Mouse (Mus musculus): Measurements from ENCODE around the gene 4930451I11Rik. TPM values are rescaled to one million over a fixed set of nuclear protein-coding genes. Genes with fewer than 3 reads are reported as not detected.
A peak's percentile ranks its signal among the peaks of the same experiment; 100 is the strongest.

Gene 4930451I11Rik
- polyA plus RNA-seq, 1 experiment: not detected

DNA sequence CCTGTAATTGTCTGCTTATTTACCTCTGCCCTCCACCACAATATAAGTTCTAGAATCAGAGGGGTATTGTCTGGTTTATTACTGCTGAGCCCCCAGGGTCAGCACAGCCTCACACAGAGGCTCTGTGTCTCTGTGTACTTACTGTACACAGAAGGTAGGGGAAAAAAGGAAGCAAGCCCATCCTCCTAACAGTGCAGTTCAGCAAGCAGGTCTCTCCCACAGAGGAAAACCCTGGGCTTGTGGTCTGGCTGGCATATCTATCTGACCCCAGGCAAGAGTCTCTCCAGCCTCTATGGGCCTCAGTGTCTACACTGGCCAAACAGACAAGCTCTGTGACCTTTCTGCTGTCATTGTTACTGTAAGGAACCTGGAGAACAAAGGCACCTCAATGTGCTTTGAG lies 27.7 kb downstream of the 4930451I11Rik start:
- no peak overlapping the region for H3K27ac ChIP-seq (ENCODE audit: insufficient read depth, low read length)
- no peak for TF ChIP-seq POLR2A (IDR thresholded peaks at IDR 0.05; ENCODE audit: low read depth, low read length)
- H3K4me1 ChIP-seq (ENCODE audit: control insufficient read depth, insufficient read depth, low read length): no peaks in the 10 kb centered on the region
- H3K4me3 ChIP-seq (ENCODE audit: insufficient read depth, low read length): no peak overlapping the region

DNA sequence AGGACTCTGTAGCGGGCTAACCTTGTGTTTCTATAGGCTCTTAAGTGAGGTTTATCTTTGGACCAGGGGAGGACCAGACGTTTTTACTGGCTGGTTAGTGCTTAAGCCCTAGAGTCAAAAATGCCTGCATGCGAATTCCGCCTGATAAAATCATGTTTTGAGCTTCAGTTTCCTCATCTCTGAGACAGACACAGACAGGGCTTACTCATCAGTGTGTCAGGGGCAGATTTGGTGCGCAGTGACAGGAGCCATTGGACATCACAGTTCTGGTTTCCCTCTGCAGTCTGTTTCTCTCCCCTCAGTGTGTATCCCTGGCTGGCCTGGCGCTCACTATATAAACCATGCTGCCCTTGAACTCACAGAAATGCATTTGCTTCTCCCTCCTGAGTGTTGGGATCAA lies 28.3 kb downstream of the 4930451I11Rik start:
- no peak for TF ChIP-seq CTCF (IDR thresholded peaks at IDR 0.05; ENCODE audit: borderline replicate concordance, insufficient read depth, low read length)
- H3K4me3 ChIP-seq (ENCODE audit: insufficient read depth, low read length): no peak overlapping the region

DNA sequence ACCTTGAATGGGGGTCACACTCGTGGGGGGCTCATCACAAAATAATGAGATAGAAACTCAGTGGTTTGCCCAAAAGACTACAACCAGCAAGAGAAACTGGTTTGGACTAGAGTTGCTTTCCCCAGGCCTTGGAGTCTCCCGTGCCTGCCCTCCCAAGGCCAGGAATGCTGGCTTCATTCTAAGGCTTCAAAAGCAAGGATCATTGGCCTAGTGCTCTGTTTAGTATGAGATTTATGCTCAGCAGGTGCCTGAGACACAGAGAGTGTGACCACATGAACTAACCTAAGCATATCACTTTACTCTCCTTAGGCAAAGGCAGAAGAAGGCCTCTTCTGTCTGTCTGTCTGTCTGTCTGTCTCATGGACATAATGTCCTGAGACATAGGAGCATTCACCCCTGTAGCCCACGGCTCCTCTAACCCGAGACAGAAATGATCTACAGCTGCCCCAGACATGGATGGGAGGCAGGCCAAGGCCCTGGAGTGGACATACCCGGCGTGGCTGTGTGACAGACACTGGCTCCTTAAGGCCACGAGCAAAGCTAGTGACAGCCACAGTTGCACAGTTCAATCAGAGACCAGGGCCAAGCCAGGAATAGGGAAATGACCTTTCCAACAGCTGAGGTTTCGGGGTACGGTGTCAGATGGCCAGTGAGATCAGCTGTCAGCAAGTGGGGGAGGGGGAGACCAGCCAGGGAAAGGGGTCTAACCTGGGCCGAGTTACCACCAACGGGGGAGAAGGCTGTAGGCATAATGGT lies 29.1 kb downstream of the 4930451I11Rik start:
- TF ChIP-seq POLR2A (IDR thresholded peaks at IDR 0.05; ENCODE audit: low read depth, low read length): no peak
- TF ChIP-seq CTCF (IDR thresholded peaks at IDR 0.05; ENCODE audit: borderline replicate concordance, insufficient read depth, low read length): no peak
- H3K4me3 ChIP-seq (ENCODE audit: insufficient read depth, low read length): no peak overlapping the region
- H3K27ac ChIP-seq (ENCODE audit: insufficient read depth, low read length): no peak overlapping the region
- H3K4me1 ChIP-seq (ENCODE audit: control insufficient read depth, insufficient read depth, low read length): no peaks in the 10 kb centered on the region

More for the DNA sequence above, 28.3 kb downstream of the 4930451I11Rik start:
- H3K4me1 ChIP-seq (ENCODE audit: control insufficient read depth, insufficient read depth, low read length): no peaks in the 10 kb centered on the region
- H3K27ac ChIP-seq (ENCODE audit: insufficient read depth, low read length): no peak overlapping the region

DNA sequence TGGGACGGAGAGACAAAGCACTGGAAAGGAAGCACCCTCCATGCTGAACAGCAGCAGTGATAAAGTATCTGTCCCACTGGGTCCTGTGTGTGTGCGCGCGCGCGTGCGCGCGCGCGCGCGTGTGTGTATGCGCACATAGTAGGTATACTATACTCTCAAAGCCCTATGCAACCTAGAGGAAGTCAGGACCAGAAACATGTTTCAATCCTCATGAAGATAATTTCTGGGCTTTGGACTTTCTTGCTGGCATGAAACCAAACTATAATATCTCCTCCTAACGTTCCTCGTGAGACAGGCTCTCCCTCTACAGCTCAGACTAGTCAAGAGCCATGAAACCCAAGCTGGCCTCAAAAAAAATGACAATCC lies 30.4 kb downstream of the 4930451I11Rik start:
- TF ChIP-seq POLR2A (IDR thresholded peaks at IDR 0.05; ENCODE audit: low read depth, low read length) (no peak), CTCF (IDR thresholded peaks at IDR 0.05; ENCODE audit: borderline replicate concordance, insufficient read depth, low read length) (no peak)
- Histone ChIP-seq H3K27ac (ENCODE audit: insufficient read depth, low read length) (no peak overlapping the region), H3K4me1 (ENCODE audit: control insufficient read depth, insufficient read depth, low read length) (no peaks in the 10 kb centered on the region), H3K4me3 (ENCODE audit: insufficient read depth, low read length) (no peak overlapping the region)

DNA sequence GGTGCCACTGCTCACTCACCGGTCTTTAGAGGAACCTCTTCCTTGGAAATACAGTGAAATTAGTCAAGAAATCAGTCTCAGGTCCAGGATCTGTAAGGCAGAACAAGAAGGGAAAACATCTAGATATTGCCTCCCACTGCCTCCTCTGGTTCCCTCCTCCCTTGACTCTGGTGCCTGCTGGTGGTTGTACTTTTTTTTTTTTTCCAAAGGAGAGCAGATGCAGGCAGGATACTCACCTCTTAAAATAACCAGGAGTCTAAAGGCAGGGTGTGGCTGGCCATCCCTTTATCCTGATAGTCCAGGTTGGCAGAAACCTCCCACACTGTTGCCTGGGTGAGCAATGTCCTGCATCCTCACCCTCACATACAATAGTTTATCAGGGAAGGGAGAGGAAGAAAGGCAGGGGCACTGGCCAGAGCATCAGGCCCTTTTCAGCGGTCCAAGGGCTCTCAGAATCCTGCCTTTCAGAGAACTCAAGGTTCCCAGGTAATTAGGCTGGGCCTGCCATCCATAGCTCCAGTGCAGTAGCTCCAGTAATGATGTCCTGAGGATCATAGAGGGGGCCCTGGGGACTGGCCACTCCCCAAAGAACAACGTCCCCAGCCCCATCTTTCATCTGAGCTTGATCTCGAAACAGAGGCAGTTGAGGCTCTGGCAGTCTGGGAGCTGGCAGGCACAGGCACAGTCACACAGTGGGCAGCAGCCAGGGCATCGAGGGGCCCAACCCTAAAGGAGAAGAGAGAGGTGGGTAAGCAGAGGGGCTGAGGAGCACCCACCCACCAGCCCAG lies 31.0 kb downstream of the 4930451I11Rik start:
- no peak for TF ChIP-seq POLR2A (IDR thresholded peaks at IDR 0.05; ENCODE audit: low read depth, low read length)
- TF ChIP-seq CTCF (IDR thresholded peaks at IDR 0.05; ENCODE audit: borderline replicate concordance, insufficient read depth, low read length): no peak
- no peaks in the 10 kb centered on the region for H3K4me1 ChIP-seq (ENCODE audit: control insufficient read depth, insufficient read depth, low read length)
- peak overlapping the region; percentile 91 for H3K27ac ChIP-seq (ENCODE audit: insufficient read depth, low read length)
- peak overlapping the region; percentile 24 for H3K4me3 ChIP-seq (ENCODE audit: insufficient read depth, low read length)

DNA sequence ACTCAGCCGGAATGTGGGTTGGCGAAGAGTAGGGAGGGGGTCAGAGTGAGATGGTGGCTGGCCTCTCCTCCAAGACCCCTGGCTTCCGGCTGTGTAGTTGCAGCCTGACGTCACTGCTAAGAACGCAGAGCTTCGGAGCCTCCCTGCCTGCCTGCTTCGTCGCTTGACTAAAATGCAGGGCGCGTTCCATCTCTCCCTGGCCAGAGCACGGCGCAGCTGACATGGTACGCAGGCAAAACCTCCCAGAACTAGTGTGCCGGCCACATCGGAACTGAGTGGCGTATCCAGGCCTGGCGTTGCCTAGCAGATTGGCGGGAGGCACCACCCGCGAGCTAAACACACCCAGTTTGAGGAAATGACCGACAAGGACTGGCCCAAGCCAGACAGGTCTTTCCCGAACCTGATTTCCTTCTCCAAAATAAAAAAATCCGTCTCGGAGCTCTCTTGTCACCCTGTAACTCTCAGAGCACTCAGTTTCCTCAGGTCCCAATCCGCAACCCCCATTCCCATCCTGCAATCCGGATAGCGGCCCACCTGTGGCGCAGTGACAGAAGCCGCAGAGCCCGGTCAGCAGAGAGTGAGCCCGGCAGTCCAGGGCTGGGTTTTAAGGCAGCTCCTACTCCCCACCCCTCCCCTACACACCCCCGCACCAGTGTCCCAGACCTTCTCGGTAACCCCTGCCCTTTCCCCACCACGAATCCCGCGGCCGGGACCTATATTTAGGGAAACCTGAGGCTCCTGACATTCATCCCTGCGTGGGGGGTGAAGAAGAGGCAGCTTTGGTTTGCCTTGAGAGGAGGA lies 31.8 kb downstream of the 4930451I11Rik start:
- H3K4me1 ChIP-seq (ENCODE audit: control insufficient read depth, insufficient read depth, low read length): no peaks in the 10 kb centered on the region; the same call in 1 of the 2 replicates

DNA sequence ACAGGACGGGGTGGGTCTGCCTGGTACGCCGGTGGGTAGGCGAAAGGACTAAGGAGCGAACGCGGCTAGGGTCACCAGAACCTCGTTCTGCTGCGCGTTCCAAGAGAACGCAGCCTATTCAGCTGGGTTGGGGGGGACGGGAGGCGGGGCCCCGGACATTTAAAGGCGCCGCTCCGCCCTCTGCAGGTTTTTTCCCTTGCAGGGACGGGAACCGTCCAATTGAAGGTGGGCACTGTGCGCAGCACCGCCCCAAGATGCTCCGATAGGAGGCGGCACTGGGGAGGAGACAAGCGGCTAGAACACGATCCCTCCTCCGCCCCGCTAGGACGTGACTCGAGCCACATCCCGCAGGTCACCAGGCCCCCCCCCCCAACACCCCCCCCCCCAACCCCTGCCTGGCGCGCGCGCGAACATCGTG lies 32.4 kb downstream of the 4930451I11Rik start:
- peak overlapping the region; percentile 88 for H3K27ac ChIP-seq (ENCODE audit: insufficient read depth, low read length)
- H3K4me1 ChIP-seq (ENCODE audit: control insufficient read depth, insufficient read depth, low read length): no peaks in the 10 kb centered on the region; the same call in 1 of the 2 replicates
- H3K4me3 ChIP-seq (ENCODE audit: insufficient read depth, low read length): peak overlapping the region; percentile 71
- peak; percentile 100 for TF ChIP-seq POLR2A (IDR thresholded peaks at IDR 0.05; ENCODE audit: low read depth, low read length)
- TF ChIP-seq CTCF (IDR thresholded peaks at IDR 0.05; ENCODE audit: borderline replicate concordance, insufficient read depth, low read length): no peak

More for the DNA sequence above, 31.8 kb downstream of the 4930451I11Rik start:
- Histone ChIP-seq H3K4me3 (ENCODE audit: insufficient read depth, low read length) (peak overlapping the region; percentile 24), H3K27ac (ENCODE audit: insufficient read depth, low read length) (peak overlapping the region; percentile 91)
- peak; percentile 94 for TF ChIP-seq POLR2A (IDR thresholded peaks at IDR 0.05; ENCODE audit: low read depth, low read length)
- TF ChIP-seq CTCF (IDR thresholded peaks at IDR 0.05; ENCODE audit: borderline replicate concordance, insufficient read depth, low read length): peak; percentile 1; the same call in 1 of the 2 replicates

DNA sequence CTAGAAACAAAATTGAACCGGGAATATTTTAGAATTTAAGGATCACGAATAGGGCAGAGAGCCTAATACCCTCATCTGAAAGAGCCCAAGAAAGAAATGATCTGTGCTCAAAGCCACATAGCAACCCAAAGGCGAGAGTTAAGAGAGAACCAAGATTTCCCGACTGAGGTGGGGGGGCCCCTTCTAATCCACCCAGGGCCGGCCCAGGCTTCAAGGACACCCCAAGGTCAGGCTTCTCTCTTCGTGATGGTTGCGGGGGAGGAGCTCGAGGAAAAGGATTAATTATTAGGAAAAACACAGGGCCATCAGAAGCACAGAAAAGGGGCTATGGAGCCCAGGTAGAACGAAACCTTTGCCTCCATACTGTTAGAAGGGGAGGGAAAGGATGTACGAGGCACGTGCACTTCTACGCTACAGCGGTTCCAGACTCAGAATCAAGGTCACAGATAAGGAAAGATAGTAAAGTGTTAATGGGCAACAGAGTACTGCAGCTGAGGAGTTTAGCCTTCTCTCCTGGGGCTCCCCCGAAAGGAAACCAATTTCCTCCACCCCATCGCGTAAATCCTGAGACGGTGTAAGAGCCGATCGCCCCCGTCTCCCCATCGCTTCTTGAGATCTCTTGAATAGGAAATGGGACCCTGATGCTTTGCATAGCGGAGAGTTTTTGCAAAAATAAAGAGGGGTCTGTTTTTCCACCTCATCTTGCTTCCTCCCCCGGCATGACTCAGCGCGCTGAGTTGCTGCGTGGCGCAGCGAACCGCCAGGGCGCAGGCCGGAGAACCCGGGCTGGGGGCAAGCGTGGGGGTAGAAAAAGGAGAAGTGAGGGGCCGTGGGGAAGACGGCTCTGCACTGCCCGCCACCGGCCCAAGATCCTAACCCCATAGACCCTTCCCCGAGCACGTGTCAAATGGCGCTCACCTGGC lies 33.1 kb downstream of the 4930451I11Rik start:
- TF ChIP-seq CTCF (IDR thresholded peaks at IDR 0.05; ENCODE audit: borderline replicate concordance, insufficient read depth, low read length) (no peak), POLR2A (IDR thresholded peaks at IDR 0.05; ENCODE audit: low read depth, low read length) (peak; percentile 31; the same call in 1 of the 2 replicates)
- peak overlapping the region; percentile 71 for H3K4me3 ChIP-seq (ENCODE audit: insufficient read depth, low read length)
- peak overlapping the region; percentile 88 for H3K27ac ChIP-seq (ENCODE audit: insufficient read depth, low read length)
- H3K4me1 ChIP-seq (ENCODE audit: control insufficient read depth, insufficient read depth, low read length): peaks cover 2% of the 10 kb centered on the region

Data from embryonic fibroblast, embryonic 13.5 days (primary cell).